In genomic region chr17:49614577-49615235, GRCm38 (mm10) we compare ENCODE assay signal across 9 mouse cellular contexts. TPM values are rescaled to one million over a fixed set of nuclear protein-coding genes. Genes with fewer than 3 reads are reported as not detected.
A peak's percentile ranks its signal among the peaks of the same experiment; 100 is the strongest.
DNase-seq lines count a peak whose midpoint lies in the region; ATAC-seq and TF ChIP-seq lines count a peak whose summit lies in the region.
"Had no signal": no experiment of that assay in that cellular context is flagged by ENCODE, and none has a peak within 500 bp of the region (broad histone marks: within the 10 kb centered on the region; RNA-seq: fewer than 3 reads in every experiment).

Kif6 (plus strand) TSS chr17:49615136.

- DNase-seq in cerebellum, adult 11 months = peak; percentile 74
- DNase-seq in heart, postnatal 0 days (ENCODE audit: low spot score) = peak; percentile 59
- DNase-seq in kidney, postnatal 25 days = peak; percentile 80 to 87
- peak; percentile 78 for DNase-seq in liver, embryonic 11.5 days (ENCODE audit: low spot score)
- DNase-seq in thymus, adult 2 months = peak; percentile 18

- H3K36me3 ChIP-seq in E14TG2a.4 (ENCODE audit: insufficient read depth, low read length) = no peaks in the 10 kb centered on the region
- H3K36me3 ChIP-seq in forebrain, embryonic 15.5 days = no peaks in the 10 kb centered on the region
- H3K36me3 ChIP-seq in heart, postnatal 0 days (replicated peaks; ENCODE audit: control insufficient read depth, insufficient read depth, low read length) = no peaks in the 10 kb centered on the region
- no peaks in the 10 kb centered on the region for H3K36me3 ChIP-seq in liver, embryonic 11.5 days (ENCODE audit: control insufficient read depth, insufficient read depth, low read length)
- no peaks in the 10 kb centered on the region for H3K36me3 ChIP-seq in neural tube, embryonic 12.5 days
- H3K36me3 ChIP-seq in thymus, adult 2 months (ENCODE audit: control insufficient read depth, insufficient read depth, low read length) = no peaks in the 10 kb centered on the region
- H3K36me3 ChIP-seq: G1E had no signal

- H3K9ac ChIP-seq in forebrain, embryonic 15.5 days (replicated peaks) = peak within 1 kb of the TSS; percentile 53
- H3K9ac ChIP-seq in heart, postnatal 0 days (replicated peaks; ENCODE audit: low read depth, low read length) = 0 out of 2 replicates have a peak within 1 kb of the TSS, but pooled peaks have one; percentile 18
- H3K9ac ChIP-seq in liver, embryonic 11.5 days (ENCODE audit: low read depth, low read length) = peak within 1 kb of the TSS; percentile 34; the same call in 1 of the 2 replicates
- H3K9ac ChIP-seq in neural tube, embryonic 12.5 days = peak within 1 kb of the TSS; percentile 60

- TF ChIP-seq EP300 in heart, postnatal 0 days (IDR thresholded peaks at IDR 0.05; ENCODE audit: low read depth) = no peak

- ATAC-seq in forebrain, embryonic 15.5 days (replicated peaks) = peak; percentile 99
- ATAC-seq in heart, postnatal 0 days (ENCODE audit: insufficient read depth, low read depth) = peak; percentile 93
- ATAC-seq in liver, embryonic 11.5 days (replicated peaks; ENCODE audit: low FRiP score) = peak; percentile 86
- peak; percentile 97 for ATAC-seq in neural tube, embryonic 12.5 days (ENCODE audit: low FRiP score, low read depth)

- no peak for TF ChIP-seq CTCF in E14TG2a.4 (conservative IDR thresholded peaks at IDR 0.05; ENCODE audit: low read length)
- TF ChIP-seq CTCF in heart, postnatal 0 days (IDR thresholded peaks at IDR 0.05; ENCODE audit: low read depth) = no peak
- no peak for TF ChIP-seq CTCF in thymus, adult 2 months (IDR thresholded peaks at IDR 0.05; ENCODE audit: borderline replicate concordance, control insufficient read depth, extremely low read depth, insufficient read depth, low read length, poor library complexity)

- H3K4me1 ChIP-seq in E14TG2a.4 (replicated peaks; ENCODE audit: low read depth, low read length) = peaks cover 9% of the 10 kb centered on the region; the same call in 1 of the 2 replicates
- peaks cover 12% of the 10 kb centered on the region for H3K4me1 ChIP-seq in forebrain, embryonic 15.5 days
- H3K4me1 ChIP-seq in heart, postnatal 0 days (ENCODE audit: control insufficient read depth, insufficient read depth) = peaks cover 8% of the 10 kb centered on the region; the same call in 1 of the 2 replicates
- peaks cover 7% of the 10 kb centered on the region; the same call in 1 of the 2 replicates for H3K4me1 ChIP-seq in liver, embryonic 11.5 days (replicated peaks; ENCODE audit: control insufficient read depth, insufficient read depth, low read length)
- peaks cover 11% of the 10 kb centered on the region; the same call in 1 of the 2 replicates for H3K4me1 ChIP-seq in neural tube, embryonic 12.5 days
- no peaks in the 10 kb centered on the region for H3K4me1 ChIP-seq in thymus, adult 2 months (replicated peaks; ENCODE audit: control insufficient read depth, insufficient read depth, low read length)

- WGBS in forebrain, embryonic 15.5 days = 2% methylated on average over 27 of the region's 27 CpGs
- WGBS in heart, postnatal 0 days = 3% methylated on average over 27 of the region's 27 CpGs
- 3% methylated on average over 27 of the region's 27 CpGs for WGBS in liver, embryonic 11.5 days
- WGBS in neural tube, embryonic 12.5 days = 2% methylated on average over 27 of the region's 27 CpGs
- WGBS in thymus, adult 2 months = 4% methylated on average over 27 of the region's 27 CpGs

- H3K4me3 ChIP-seq in E14TG2a.4 (replicated peaks; ENCODE audit: low read length) = peak within 1 kb of the TSS; percentile 81
- peak within 1 kb of the TSS; percentile 58 for H3K4me3 ChIP-seq in forebrain, embryonic 15.5 days
- peak within 1 kb of the TSS; percentile 43 for H3K4me3 ChIP-seq in heart, postnatal 0 days (ENCODE audit: low read depth, low read length)
- H3K4me3 ChIP-seq in liver, embryonic 11.5 days (ENCODE audit: low read depth, low read length) = peak within 1 kb of the TSS; percentile 59
- H3K4me3 ChIP-seq in neural tube, embryonic 12.5 days = peak within 1 kb of the TSS; percentile 65
- peak within 1 kb of the TSS; percentile 2 for H3K4me3 ChIP-seq in thymus, adult 2 months (ENCODE audit: control insufficient read depth, insufficient read depth, low read length)

- H3K27me3 ChIP-seq in E14TG2a.4 (ENCODE audit: insufficient read depth, low read length) = peaks cover 38% of the 10 kb centered on the region
- H3K27me3 ChIP-seq in forebrain, embryonic 15.5 days = no peaks in the 10 kb centered on the region
- no peaks in the 10 kb centered on the region for H3K27me3 ChIP-seq in heart, postnatal 0 days (ENCODE audit: control insufficient read depth, insufficient read depth, low read length)
- H3K27me3 ChIP-seq in liver, embryonic 11.5 days (replicated peaks; ENCODE audit: control insufficient read depth, insufficient read depth, low read length) = no peaks in the 10 kb centered on the region
- no peaks in the 10 kb centered on the region for H3K27me3 ChIP-seq in neural tube, embryonic 12.5 days (replicated peaks)
- no peaks in the 10 kb centered on the region for H3K27me3 ChIP-seq in thymus, adult 2 months (ENCODE audit: control insufficient read depth, insufficient read depth, low read length)

- peak within 1 kb of the TSS; percentile 88 for H3K4me2 ChIP-seq in forebrain, embryonic 15.5 days (replicated peaks)
- peak within 1 kb of the TSS; percentile 80 for H3K4me2 ChIP-seq in heart, postnatal 0 days (ENCODE audit: low read depth, low read length)
- peak within 1 kb of the TSS; percentile 91 for H3K4me2 ChIP-seq in liver, embryonic 11.5 days
- peak within 1 kb of the TSS; percentile 93 for H3K4me2 ChIP-seq in neural tube, embryonic 12.5 days (replicated peaks)

- H3K9me3 ChIP-seq in E14TG2a.4 (ENCODE audit: low read length) = no peaks in the 10 kb centered on the region
- H3K9me3 ChIP-seq in forebrain, embryonic 15.5 days = no peaks in the 10 kb centered on the region
- no peaks in the 10 kb centered on the region for H3K9me3 ChIP-seq in heart, postnatal 0 days (replicated peaks; ENCODE audit: control insufficient read depth, low read length)
- no peaks in the 10 kb centered on the region for H3K9me3 ChIP-seq in liver, embryonic 11.5 days (ENCODE audit: control insufficient read depth, low read length)
- H3K9me3 ChIP-seq in neural tube, embryonic 12.5 days = no peaks in the 10 kb centered on the region

- TF ChIP-seq POLR2A in thymus, adult 2 months (IDR thresholded peaks at IDR 0.05; ENCODE audit: control insufficient read depth, extremely low read depth, insufficient read depth, low read length, poor library complexity) = no peak

- peak within 1 kb of the TSS; percentile 44; the same call in 1 of the 2 replicates for H3K27ac ChIP-seq in forebrain, embryonic 15.5 days (replicated peaks)
- H3K27ac ChIP-seq in heart, postnatal 0 days (ENCODE audit: low read depth) = 0 out of 2 replicates have a peak within 1 kb of the TSS, but pooled peaks have one; percentile 8
- no peak within 1 kb of the TSS for H3K27ac ChIP-seq in liver, embryonic 11.5 days (ENCODE audit: low read depth, low read length)
- H3K27ac ChIP-seq in neural tube, embryonic 12.5 days = no peak within 1 kb of the TSS
- no peak within 1 kb of the TSS for H3K27ac ChIP-seq in thymus, adult 2 months (ENCODE audit: control insufficient read depth, insufficient read depth, low read length)

RNA-seq across cellular contexts. Expression of gene Kif6, which starts in this region (rescaled TPM):
- polyA plus RNA-seq in forebrain, embryonic 15.5 days (2015; fragmentation: Nextera tagmentation; extraction: Ambion mirVana) = 1.7 and 2.1 TPM in 2 replicates
- 3.2 and 40.5 TPM in 2 replicates for total RNA-seq in heart, postnatal 0 days (2014; rRNA removed; ENCODE audit: low replicate concordance)
- polyA plus RNA-seq in heart, postnatal 0 days (2015; fragmentation: Nextera tagmentation; extraction: Ambion mirVana) = 1.7 and 2.0 TPM in 2 replicates
- 0.43 and 0.92 TPM in 2 replicates for polyA plus RNA-seq in liver, embryonic 11.5 days (2014; fragmentation: Nextera tagmentation; extraction: Ambion mirVana)
- 3.5 and 3.8 TPM in 2 replicates for polyA plus RNA-seq in neural tube, embryonic 12.5 days (2016; fragmentation: Nextera tagmentation; extraction: Ambion mirVana)
- polyA plus RNA-seq in thymus, adult 2 months (2012; rRNA removed) = 0.19 and 0.54 TPM in 2 replicates
- polyA plus RNA-seq: G1E had no signal

Comparison
In these comparisons a context has a peak if more than half of its experiments do, and no peak if none do; other contexts are left out.
1. Peak in DNase-seq, ATAC-seq, H3K4me3 ChIP-seq, H3K9ac ChIP-seq and H3K4me2 ChIP-seq in liver, embryonic 11.5 days; RNA of the gene not detected or under 1 TPM.
2. Peak in DNase-seq and H3K4me3 ChIP-seq in thymus, adult 2 months; RNA of the gene not detected or under 1 TPM.
3. H3K4me3 ChIP-seq: peak in every context shown above with its lines; median percentile 81 in E14TG2a.4; 65 in neural tube, embryonic 12.5 days; 59 in liver, embryonic 11.5 days; 58 in forebrain, embryonic 15.5 days; 43 in heart, postnatal 0 days; 2 in thymus, adult 2 months.
4. DNase-seq: peak in every context shown above with its lines; median percentile 84 in kidney, postnatal 25 days; 78 in liver, embryonic 11.5 days; 74 in cerebellum, adult 11 months; 59 in heart, postnatal 0 days; 18 in thymus, adult 2 months.
5. H3K27ac ChIP-seq: peak in forebrain, embryonic 15.5 days (single experiment) and heart, postnatal 0 days (single experiment); none in liver, embryonic 11.5 days (single experiment), neural tube, embryonic 12.5 days (single experiment) and thymus, adult 2 months (single experiment).
6. Peak in every context shown above with its lines, with median percentiles within 50 percentile points of each other: ATAC-seq, H3K4me2 ChIP-seq and H3K9ac ChIP-seq.